Mouse (Mus musculus): ENCODE data around the gene Fcrla.

DNA sequence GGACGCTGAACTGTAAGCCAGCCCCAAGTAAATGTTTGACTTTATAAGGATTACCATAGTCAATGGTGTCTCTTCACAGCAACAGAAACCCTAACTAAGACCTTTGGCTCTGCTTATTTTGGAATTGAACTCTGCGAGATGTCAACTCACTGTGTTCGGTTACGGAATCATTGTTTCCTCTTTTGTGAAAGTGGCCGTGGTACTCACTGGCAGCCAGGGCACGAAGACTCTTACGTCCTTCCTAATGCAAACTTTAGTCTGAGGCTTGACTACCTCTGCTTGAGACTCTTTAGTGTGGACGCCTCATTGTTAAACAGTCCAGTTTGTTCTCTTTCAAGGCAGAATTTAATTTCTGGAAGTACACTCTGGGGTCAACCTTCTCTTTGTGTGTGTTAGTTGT lies 8.1 kb downstream of the Fcrla start:
- TF ChIP-seq POLR2A (IDR thresholded peaks at IDR 0.05; ENCODE audit: insufficient read depth, low read depth, low read length) = no peak
- TF ChIP-seq EP300 (IDR thresholded peaks at IDR 0.05; ENCODE audit: insufficient read depth, low read depth, low read length) = no peak
- no peak for TF ChIP-seq CTCF (IDR thresholded peaks at IDR 0.05)

Measured in heart, adult 2 months (tissue).